Mouse (Mus musculus) layer of hippocampus, adult 11-12 months (tissue): Measurements from ENCODE around the gene Gpx2.
"Not testable (repeated sequence)": the region's sequence is repeated elsewhere in the genome, so short reads cannot be mapped to it uniquely, and the experiment has no call there.

ENCODE experiments used
- DNase-seq: peaks from one replicate; pipeline ENCODE4 v3.0.0; 2022; ENCODE audit warnings: low spot score

Gene Gpx2

GRCm38 (mm10) chr12:76803700-76804252 is 8.4 kb upstream of the Gpx2 start:
- peak; percentile 50 for DNase-seq

GRCm38 (mm10) chr12:76803028-76803427 is 7.7 kb upstream of the Gpx2 start:
- no peak for DNase-seq

- no peak for DNase-seq
Observed at GRCm38 (mm10) chr12:76798008-76798720, 2.8 kb upstream of the Gpx2 start.

GRCm38 (mm10) chr12:76796938-76797539 is 1.7 kb upstream of the Gpx2 start:
- no peak for DNase-seq

- not testable (repeated sequence) for DNase-seq
Observed at GRCm38 (mm10) chr12:76792540-76792939, 2.8 kb downstream of the Gpx2 start.

- DNase-seq, result no peak
Observed at GRCm38 (mm10) chr12:76790446-76791084, 4.8 kb downstream of the Gpx2 start.

GRCm38 (mm10) chr12:76784056-76784619 is 11.2 kb downstream of the Gpx2 start:
- no peak for DNase-seq

- DNase-seq, result no peak
Observed at GRCm38 (mm10) chr12:76780639-76781468, 14.5 kb downstream of the Gpx2 start.

- DNase-seq, result no peak
Observed at GRCm38 (mm10) chr12:76779951-76780350, 15.4 kb downstream of the Gpx2 start.

GRCm38 (mm10) chr12:76778305-76779083 is 16.9 kb downstream of the Gpx2 start:
- DNase-seq, result no peak

GRCm38 (mm10) chr12:76777845-76778244 is 17.5 kb downstream of the Gpx2 start:
- no peak for DNase-seq

- DNase-seq, result no peak
Observed at GRCm38 (mm10) chr12:76776898-76777297, 18.5 kb downstream of the Gpx2 start.

GRCm38 (mm10) chr12:76775132-76775531 is 20.2 kb downstream of the Gpx2 start:
- DNase-seq, result no peak

GRCm38 (mm10) chr12:76774652-76775051 is 20.7 kb downstream of the Gpx2 start:
- DNase-seq, result no peak

GRCm38 (mm10) chr12:76771540-76771939 is 23.8 kb downstream of the Gpx2 start:
- no peak for DNase-seq

GRCm38 (mm10) chr12:76770841-76771500 is 24.4 kb downstream of the Gpx2 start:
- DNase-seq, result no peak

GRCm38 (mm10) chr12:76765901-76766630 is 29.3 kb downstream of the Gpx2 start:
- DNase-seq, result peak; percentile 36

- DNase-seq, result peak; percentile 91
Observed at GRCm38 (mm10) chr12:76765354-76765851, 30.0 kb downstream of the Gpx2 start, which contains the start of the genes Churc1 and Fntb. TSS of gene Churc1 (plus strand) at chr12:76765538. TSS of gene Fntb (plus strand) at chr12:76765589.

- DNase-seq, result peak; percentile 80
Observed at GRCm38 (mm10) chr12:76752652-76753318, 42.6 kb downstream of the Gpx2 start.
